Mouse (Mus musculus) T-helper 2 cell (primary cell): ENCODE data around the gene Vmn1r172.

Experiments
- in situ Hi-C: fragments of 300-600 bp; cut with MboI, MseI; formaldehyde crosslinking; loops from one replicate; pipeline ENCODE4 v1.15.1; 2025; ENCODE audit warnings: high pct_unique_total_duplicates

Vmn1r172 gene

GRCm38 (mm10) chr7:23658016-23658415, at the start of gene Vmn1r172:
Gene Vmn1r172, plus strand, starts transcription at chr7:23658316.
- in situ Hi-C loops, result no loop called here

GRCm38 (mm10) chr7:23630422-23630821, 27.7 kb upstream of the Vmn1r172 start, which contains the start of gene Vmn1r171:
Gene Vmn1r171, plus strand, starts transcription at chr7:23630722.
- in situ Hi-C loops, result no loop called here

DNA sequence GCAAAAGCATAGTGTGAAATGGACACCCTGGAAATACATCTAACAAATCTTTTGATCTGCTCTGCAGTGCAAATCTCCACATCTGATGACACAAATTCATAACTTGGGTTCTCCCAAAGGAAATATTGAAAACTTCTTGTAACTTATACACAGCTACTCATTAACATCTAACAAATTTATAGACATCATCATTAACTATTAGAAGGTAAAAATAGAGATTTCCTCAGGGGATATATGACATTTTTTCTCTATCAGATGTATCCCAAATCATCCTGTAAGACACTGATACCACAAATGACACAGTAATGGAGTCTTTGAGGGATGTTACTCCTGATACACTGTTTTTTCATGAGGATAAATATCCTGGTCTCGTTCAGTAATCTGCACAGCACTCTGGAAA, 42.3 kb downstream of the Vmn1r172 start, which contains the start of gene Vmn1r173:
TSS of gene Vmn1r173 (plus strand) at position 301 of the 400 bp plus-strand sequence.
- in situ Hi-C loops, result loop anchor here (5.0 kb wide), 1 partner anchor 52 kb away; the partner anchor contains the start of gene Vmn1r174
